In genomic region chr14:52232249-52232648, GRCm38 (mm10) we compare ENCODE assay signal across 20 mouse cellular contexts. TPM values are rescaled to one million over a fixed set of nuclear protein-coding genes. Genes with fewer than 3 reads are reported as not detected.
DNase-seq lines count a peak whose midpoint lies in the region; ATAC-seq lines count a peak whose summit lies in the region.
"Had no signal": no experiment of that assay in that cellular context is flagged by ENCODE, and none has a peak within 500 bp of the region (broad histone marks: within the 10 kb centered on the region; RNA-seq: fewer than 3 reads in every experiment).

No protein-coding gene starts in this region.

- peak; percentile 6 for DNase-seq in CD4-positive, CD25-positive, alpha-beta regulatory T cell, adult 2 months (ENCODE audit: low read depth, low spot score)
- peak; percentile 19 for DNase-seq in 3T3-L1 (ENCODE audit: low read depth, low spot score)
- peak; percentile 72 for DNase-seq in R1 (ENCODE audit: low read depth, low spot score)
- DNase-seq in thymus, postnatal 4 days = no peak
- DNase-seq in embryo, embryonic 10.5 days (ENCODE audit: low spot score) = no peak
- DNase-seq: adrenal gland, adult 8-10 months; adrenal gland, postnatal 36 days; cerebellum, adult 11-12 months; cerebellum, adult 9-11 months; cerebellum, postnatal 36 days; gastrocnemius, postnatal 36 days; heart, adult 18-20 months; heart, postnatal 10 days; heart, postnatal 4 days; kidney, adult 11 months had no signal

- no peak for ATAC-seq in CD4-positive, CD25-positive, alpha-beta regulatory T cell, adult 4 months
- peak; percentile 35; the same call in 1 of the 2 replicates for ATAC-seq in megakaryocyte-erythroid progenitor cell, adult 5-6 weeks (replicated peaks; ENCODE audit: low FRiP score, low TSS enrichment, poor library complexity, severe bottlenecking)
- ATAC-seq: forebrain, embryonic 14.5 days; hindbrain, embryonic 16.5 days; inflammation-experienced regulatory T-cells, adult 6 months had no signal

RNA-seq across cellular contexts. Expression of gene Chd8, which starts 25.3 kb away (rescaled TPM):
- 10 to 100 TPM; 76.7 to 83.0 TPM for polyA plus RNA-seq in CD4-positive, CD25-positive, alpha-beta regulatory T cell, adult 4 months (2017; shearing (Covaris generic))
- total RNA-seq in megakaryocyte-erythroid progenitor cell, adult 5-6 weeks (2014; fragmentation: Nextera tagmentation) = 108 and 137 TPM in 2 replicates
- 52.5 and 86.4 TPM in 2 replicates for total RNA-seq in megakaryocyte-erythroid progenitor cell, adult 5-6 weeks (2017)

RNA-seq across cellular contexts. Expression of gene Supt16, which starts 35.0 kb away (rescaled TPM):
- polyA plus RNA-seq in CD4-positive, CD25-positive, alpha-beta regulatory T cell, adult 4 months (2017; shearing (Covaris generic)) = 10 to 100 TPM; 37.9 to 39.5 TPM
- 111 and 153 TPM in 2 replicates for total RNA-seq in megakaryocyte-erythroid progenitor cell, adult 5-6 weeks (2014; fragmentation: Nextera tagmentation)
- 297 and 346 TPM in 2 replicates for total RNA-seq in megakaryocyte-erythroid progenitor cell, adult 5-6 weeks (2017)

RNA-seq across cellular contexts. Expression of gene Tox4, which starts 46.7 kb away (rescaled TPM):
- polyA plus RNA-seq in CD4-positive, CD25-positive, alpha-beta regulatory T cell, adult 4 months (2017; shearing (Covaris generic)) = 10 to 100 TPM; 67.6 to 86.8 TPM
- 24.9 and 26.9 TPM in 2 replicates for total RNA-seq in megakaryocyte-erythroid progenitor cell, adult 5-6 weeks (2014; fragmentation: Nextera tagmentation)
- total RNA-seq in megakaryocyte-erythroid progenitor cell, adult 5-6 weeks (2017) = 29.7 and 32.5 TPM in 2 replicates

RNA-seq across cellular contexts. Expression of gene Rab2b, which starts 47.1 kb away (rescaled TPM):
- polyA plus RNA-seq in CD4-positive, CD25-positive, alpha-beta regulatory T cell, adult 4 months (2017; shearing (Covaris generic)) = 10 to 100 TPM; 17.0 to 25.5 TPM
- 5.3 and 6.9 TPM in 2 replicates for total RNA-seq in megakaryocyte-erythroid progenitor cell, adult 5-6 weeks (2014; fragmentation: Nextera tagmentation)
- 4.8 and 14.1 TPM in 2 replicates for total RNA-seq in megakaryocyte-erythroid progenitor cell, adult 5-6 weeks (2017)

Comparison
In these comparisons a context has a peak if more than half of its experiments do, and no peak if none do; other contexts are left out.
1. DNase-seq: peak in CD4-positive, CD25-positive, alpha-beta regulatory T cell, adult 2 months (single experiment), 3T3-L1 (single experiment) and R1 (single experiment); none in thymus, postnatal 4 days (single experiment) and embryo, embryonic 10.5 days (single experiment).